In the genomic region with DNA sequence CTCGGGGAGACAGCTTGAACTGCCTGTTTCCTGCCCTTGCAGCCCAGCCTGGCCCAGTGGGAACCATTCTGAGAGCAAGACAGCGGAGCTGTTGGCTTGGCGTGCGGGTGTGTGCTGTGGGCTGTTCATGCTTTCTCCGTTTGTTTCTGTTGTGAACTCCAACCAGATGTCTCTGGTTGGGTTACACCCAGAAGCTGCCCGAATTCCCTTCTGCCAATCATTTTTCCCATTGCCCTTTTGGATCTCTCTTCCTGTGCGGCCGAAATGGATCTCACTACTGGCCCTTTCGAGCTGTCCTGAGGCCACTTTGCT, we compare ENCODE assay signal across 8 mouse cellular contexts. TPM values are rescaled to one million over a fixed set of nuclear protein-coding genes. Genes with fewer than 3 reads are reported as not detected.
A peak's percentile ranks its signal among the peaks of the same experiment; 100 is the strongest.
DNase-seq lines count a peak whose midpoint lies in the region; ATAC-seq and TF ChIP-seq lines count a peak whose summit lies in the region.

No protein-coding gene starts in this region.

- no peaks in the 10 kb centered on the region for H3K9me3 ChIP-seq in hindbrain, embryonic 16.5 days (ENCODE audit: control insufficient read depth, low read length)

- peaks cover 10% of the 10 kb centered on the region; the same call in 1 of the 2 replicates for H3K4me1 ChIP-seq in embryonic fibroblast, embryonic 13.5 days (ENCODE audit: control insufficient read depth, insufficient read depth, low read length)
- H3K4me1 ChIP-seq in hindbrain, embryonic 16.5 days (ENCODE audit: control insufficient read depth, insufficient read depth, low read depth, low read length): peaks cover 30% of the 10 kb centered on the region

- H3K9ac ChIP-seq in hindbrain, embryonic 16.5 days (ENCODE audit: low read depth, low read length): no peak overlapping the region

- ATAC-seq in hindbrain, embryonic 16.5 days: no peak
- ATAC-seq in cerebellum, adult (ENCODE audit: insufficient number of reproducible peaks, low FRiP score, low TSS enrichment): no peak

- no peak overlapping the region for H3K4me3 ChIP-seq in embryonic fibroblast, embryonic 13.5 days (ENCODE audit: insufficient read depth, low read length)
- H3K4me3 ChIP-seq in hindbrain, embryonic 16.5 days (ENCODE audit: low read length): no peak overlapping the region

- intact Hi-C loops in left cerebral cortex, postnatal 4 days (cut with DNase I): no loop called here
- intact Hi-C loops in left cerebral cortex, postnatal 25 days (cut with DNase I): loop anchor here (5.0 kb wide), 2 partner anchors 59 to 219 kb away; no protein-coding TSS in a partner anchor

- 0 out of 2 replicates have a peak overlapping the region, but pooled peaks have one; percentile 4 for H3K27ac ChIP-seq in embryonic fibroblast, embryonic 13.5 days (ENCODE audit: insufficient read depth, low read length)
- H3K27ac ChIP-seq in hindbrain, embryonic 16.5 days (ENCODE audit: low read depth, low read length): no peak overlapping the region; the same call in 1 of the 2 replicates

- no peaks in the 10 kb centered on the region for H3K36me3 ChIP-seq in hindbrain, embryonic 16.5 days (ENCODE audit: control insufficient read depth, insufficient read depth, low read length)

- peak; percentile 38 for DNase-seq in left cerebral cortex, postnatal 4 days
- DNase-seq in left cerebral cortex, postnatal 25 days (ENCODE audit: low spot score in 2 of 2): no peak
- DNase-seq in lung, postnatal 10 days: peak; percentile 67
- DNase-seq in urinary bladder, postnatal 25 days (ENCODE audit: low spot score): no peak
- no peak for DNase-seq in ovary, postnatal 36 days (ENCODE audit: low spot score)

- no peak for TF ChIP-seq CTCF in embryonic fibroblast, embryonic 13.5 days (IDR thresholded peaks at IDR 0.05; ENCODE audit: borderline replicate concordance, insufficient read depth, low read length)

- peak overlapping the region; percentile 41; the same call in 1 of the 2 replicates for H3K4me2 ChIP-seq in hindbrain, embryonic 16.5 days (ENCODE audit: low read length)

- 59% methylated on average over 9 of the region's 9 CpGs for WGBS in hindbrain, embryonic 16.5 days

- peaks cover 8% of the 10 kb centered on the region for H3K27me3 ChIP-seq in hindbrain, embryonic 16.5 days (replicated peaks; ENCODE audit: control insufficient read depth, insufficient read depth, low read length)

- TF ChIP-seq POLR2A in embryonic fibroblast, embryonic 13.5 days (IDR thresholded peaks at IDR 0.05; ENCODE audit: low read depth, low read length): no peak

RNA-seq across cellular contexts. Expression of a gene that starts 4.0 kb away (rescaled TPM):
- total RNA-seq in left cerebral cortex, postnatal 4 days (2021): 10 to 100 TPM; 11.5 to 12.7 TPM
- total RNA-seq in left cerebral cortex, postnatal 25 days (2021): 10 to 100 TPM; 11.8 to 14.2 TPM
- polyA plus RNA-seq in embryonic fibroblast, embryonic 13.5 days (2011; ENCODE audit: insufficient read length, low read depth, missing spikeins): 19.4 and 19.5 TPM in 2 replicates
- 18.3 and 22.0 TPM in 2 replicates for polyA plus RNA-seq in hindbrain, embryonic 16.5 days (2015; fragmentation: Nextera tagmentation; extraction: Ambion mirVana)

RNA-seq across cellular contexts. Expression of a gene that starts 16.1 kb away (rescaled TPM):
- 10 to 100 TPM; 28.6 to 29.8 TPM for total RNA-seq in left cerebral cortex, postnatal 4 days (2021)
- 10 to 100 TPM; 16.6 to 17.9 TPM for total RNA-seq in left cerebral cortex, postnatal 25 days (2021)
- polyA plus RNA-seq in embryonic fibroblast, embryonic 13.5 days (2011; ENCODE audit: insufficient read length, low read depth, missing spikeins): 31.3 and 39.0 TPM in 2 replicates
- 43.0 and 44.9 TPM in 2 replicates for polyA plus RNA-seq in hindbrain, embryonic 16.5 days (2015; fragmentation: Nextera tagmentation; extraction: Ambion mirVana)

RNA-seq across cellular contexts. Expression of a gene that starts 52.8 kb away (rescaled TPM):
- 100 to 1,000 TPM; 101 to 112 TPM for total RNA-seq in left cerebral cortex, postnatal 4 days (2021)
- total RNA-seq in left cerebral cortex, postnatal 25 days (2021): 10 to 100 TPM; 66.5 to 73.7 TPM
- polyA plus RNA-seq in embryonic fibroblast, embryonic 13.5 days (2011; ENCODE audit: insufficient read length, low read depth, missing spikeins): 6.9 and 8.0 TPM in 2 replicates
- 67.5 and 72.3 TPM in 2 replicates for polyA plus RNA-seq in hindbrain, embryonic 16.5 days (2015; fragmentation: Nextera tagmentation; extraction: Ambion mirVana)

Comparison
In these comparisons a context has a peak if more than half of its experiments do, and no peak if none do; other contexts are left out.
1. DNase-seq: peak in left cerebral cortex, postnatal 4 days (single experiment) and lung, postnatal 10 days (single experiment); none in left cerebral cortex, postnatal 25 days (0 of 2), urinary bladder, postnatal 25 days (single experiment) and ovary, postnatal 36 days (single experiment).